Mouse (Mus musculus) Patski (cell line): ENCODE results near the gene Stambp. TPM values are rescaled to one million over a fixed set of nuclear protein-coding genes. Genes with fewer than 3 reads are reported as not detected.
"Not testable (repeated sequence)": the region's sequence is repeated elsewhere in the genome, so short reads cannot be mapped to it uniquely, and the experiment has no call there.

Experiments
- ATAC-seq: fragments of 100-300 bp; one replicate; pipeline ENCODE4 v1.8.0; 2021
- CTCF ChIA-PET: fragments of 350-600 bp; sonication (Branson Sonifier 250); formaldehyde crosslinking; loops from one replicate; lab custom pipeline; 2022; ENCODE audit warnings: inconsistent platforms; lab: Charles Lee
- POLR2A ChIA-PET: fragments of 350-600 bp; sonication (Branson Sonifier 250); formaldehyde crosslinking; loops from one replicate; lab custom pipeline; 2022; ENCODE audit warnings: antibody characterized with exemption, inconsistent platforms; lab: Charles Lee
- DNase-seq: peaks from one replicate; pipeline ENCODE4 v3.0.0-alpha.2; 2011; ENCODE audit warnings: low read depth, low spot score
- H3K27me3 ChIP-seq: fragments of 371-371 bp; one replicate; pipeline ENCODE4 v1.5.1; 2021
- CTCF ChIP-seq: fragments of 100-300 bp; IDR thresholded peaks from one replicate; pipeline ENCODE4 v1.5.1; 2021
- in situ Hi-C: fragments of 300-500 bp; cut with MboI; formaldehyde crosslinking; loops from 3 replicates; pipeline ENCODE4 v1.11.1; 2018; ENCODE audit warnings: low pct_unique_long_range_greater_than_20kb, mixed read lengths
- polyA plus RNA-seq: library from polyadenylated mRNA; unstranded; gene quantifications from one replicate; pipeline ENCODE4 v1.2.3, GENCODE M21; 2021

The Stambp gene
- polyA plus RNA-seq, 1 experiment from 2014 or later: 31.1 TPM

GRCm38 (mm10) chr6:83595035-83595434 lies 22.5 kb upstream of the Stambp start:
- DNase-seq (no peak), ATAC-seq (no peak)
- peaks cover 51% of the 10 kb centered on the region for H3K27me3 ChIP-seq
- no peak for TF ChIP-seq CTCF
- CTCF ChIA-PET: no interaction called here
- in situ Hi-C loops: no loop called here
- POLR2A ChIA-PET: no interaction called here

- ChIA-PET POLR2A (no interaction called here), CTCF (no interaction called here)
- in situ Hi-C loops: no loop called here
- ATAC-seq (no peak), DNase-seq (no peak)
- H3K27me3 ChIP-seq: peaks cover 45% of the 10 kb centered on the region
- TF ChIP-seq CTCF: no peak
These were observed 21.4 kb upstream of the Stambp start for GRCm38 (mm10) chr6:83593896-83594295.

GRCm38 (mm10) chr6:83592051-83592450 lies 19.5 kb upstream of the Stambp start:
- no peak for ATAC-seq
- in situ Hi-C loops: no loop called here
- POLR2A ChIA-PET: no interaction called here

GRCm38 (mm10) chr6:83590301-83590700 lies 17.8 kb upstream of the Stambp start:
- no peak for TF ChIP-seq CTCF
- ATAC-seq (no peak), DNase-seq (no peak)
- in situ Hi-C loops: no loop called here
- CTCF ChIA-PET: no interaction called here
- POLR2A ChIA-PET: interaction anchor here (0.6 kb wide), 1 partner anchor 29 kb away, joined by 4 read pairs; no protein-coding TSS in a partner anchor
- H3K27me3 ChIP-seq: peaks cover 38% of the 10 kb centered on the region

More at GRCm38 (mm10) chr6:83592051-83592450, 19.5 kb upstream of the Stambp start:
- TF ChIP-seq CTCF: no peak
- DNase-seq: no peak
- peaks cover 41% of the 10 kb centered on the region for H3K27me3 ChIP-seq
- CTCF ChIA-PET: no interaction called here

- CTCF ChIA-PET, in situ Hi-C loops, POLR2A ChIA-PET, DNase-seq, ATAC-seq: not testable (repeated sequence)
- peaks cover 35% of the 10 kb centered on the region for H3K27me3 ChIP-seq
These were observed 14.7 kb upstream of the Stambp start for GRCm38 (mm10) chr6:83587191-83587590.

GRCm38 (mm10) chr6:83585328-83585727 lies 12.8 kb upstream of the Stambp start:
- H3K27me3 ChIP-seq: peaks cover 20% of the 10 kb centered on the region
- CTCF ChIA-PET, in situ Hi-C loops, POLR2A ChIA-PET, DNase-seq, ATAC-seq: not testable (repeated sequence)

GRCm38 (mm10) chr6:83583591-83583990 lies 11.1 kb upstream of the Stambp start:
- ChIA-PET POLR2A (interaction anchor here (0.6 kb wide), 1 partner anchor 96 kb away, joined by 4 read pairs; no protein-coding TSS in a partner anchor), CTCF (interaction anchor here (0.7 to 1.7 kb wide), 9 partner anchors 11 to 92 kb away, joined by 3 to 10 read pairs (median 5); partner anchors contain the start of gene Stambp)
- TF ChIP-seq CTCF: no peak
- H3K27me3 ChIP-seq: peaks cover 16% of the 10 kb centered on the region
- ATAC-seq: no peak
- in situ Hi-C loops: loop anchor here (5.0 kb wide), 1 partner anchor 94 kb away; the partner anchor contains the start of gene Cd207
- no peak for DNase-seq

GRCm38 (mm10) chr6:83582938-83583270 lies 10.4 kb upstream of the Stambp start:
- H3K27me3 ChIP-seq: peaks cover 9% of the 10 kb centered on the region
- peak; percentile 84 for TF ChIP-seq CTCF
- ChIA-PET POLR2A (interaction anchor here (0.6 kb wide), 1 partner anchor 96 kb away, joined by 4 read pairs; no protein-coding TSS in a partner anchor), CTCF (interaction anchor here (0.6 to 1.7 kb wide), 13 partner anchors 11 to 97 kb away, joined by 3 to 10 read pairs (median 4); partner anchors contain the start of gene Stambp)
- in situ Hi-C loops: loop anchor here (5.0 kb wide), 1 partner anchor 94 kb away; the partner anchor contains the start of gene Cd207
- DNase-seq (no peak), ATAC-seq (no peak)

- ChIA-PET POLR2A (no interaction called here), CTCF (interaction anchor here (0.6 to 1.7 kb wide), 11 partner anchors 14 to 98 kb away, joined by 3 to 10 read pairs (median 4); no protein-coding TSS in a partner anchor)
- in situ Hi-C loops: loop anchor here (5.0 kb wide), 1 partner anchor 95 kb away; the partner anchor contains the start of gene Cd207
- DNase-seq: no peak
- ATAC-seq: no peak
- TF ChIP-seq CTCF: no peak
- peaks cover 9% of the 10 kb centered on the region for H3K27me3 ChIP-seq
These were observed 9.8 kb upstream of the Stambp start for GRCm38 (mm10) chr6:83582135-83582937.

- in situ Hi-C loops: no loop called here
- DNase-seq (no peak), ATAC-seq (no peak)
- ChIA-PET CTCF (no interaction called here), POLR2A (interaction anchor here (0.5 kb wide), 1 partner anchor 1439 kb away, joined by 4 read pairs; no protein-coding TSS in a partner anchor)
- no peak for TF ChIP-seq CTCF
- no peaks in the 10 kb centered on the region for H3K27me3 ChIP-seq
These were observed 5.0 kb upstream of the Stambp start for GRCm38 (mm10) chr6:83577534-83577933.

- in situ Hi-C loops: no loop called here
- POLR2A ChIA-PET: no interaction called here
- CTCF ChIA-PET: no interaction called here
- TF ChIP-seq CTCF: no peak
- DNase-seq (no peak), ATAC-seq (no peak)
- no peaks in the 10 kb centered on the region for H3K27me3 ChIP-seq
These were observed 3.1 kb upstream of the Stambp start for GRCm38 (mm10) chr6:83575609-83576008.
